Mouse (Mus musculus) spleen, adult 2 months (tissue): ENCODE results near the gene Lin54.

Experiments used
- CTCF ChIP-seq: fragments of 200-500 bp; IDR thresholded peaks from 2 replicates; pipeline ENCODE4 v1.5.1; 2011; ENCODE audit warnings: mild to moderate bottlenecking, inconsistent platforms; ENCODE audit not compliant: insufficient read depth, insufficient read length, insufficient replicate concordance; ENCODE audit errors: extremely low read depth
- POLR2A ChIP-seq: fragments of 200-500 bp; IDR thresholded peaks from 2 replicates; pipeline ENCODE4 v1.6.1; 2011; ENCODE audit warnings: low read depth, low read length, inconsistent platforms

DNA sequence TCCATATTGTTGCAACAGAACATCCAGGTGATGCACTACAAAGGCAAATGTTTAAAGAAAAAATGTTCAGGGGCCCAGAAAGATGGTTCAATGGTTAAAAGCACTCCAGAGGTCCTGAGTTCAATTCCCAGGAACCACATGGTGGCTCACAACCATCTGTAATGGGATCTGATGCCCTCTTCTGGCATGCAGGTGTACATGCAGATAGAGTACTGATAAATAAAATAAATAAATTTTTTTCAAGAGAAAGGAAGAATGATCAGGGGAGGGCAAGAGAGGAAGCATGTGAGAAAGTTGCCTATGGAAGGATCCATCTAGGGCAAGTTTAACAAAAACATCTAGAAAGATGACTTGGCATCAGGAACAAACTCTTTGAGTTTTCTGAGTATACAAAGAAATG is 12.1 kb upstream of the Lin54 start:
- TF ChIP-seq CTCF (no peak), POLR2A (no peak)
